Mouse (Mus musculus): ENCODE data around the gene Cped1.

DNA sequence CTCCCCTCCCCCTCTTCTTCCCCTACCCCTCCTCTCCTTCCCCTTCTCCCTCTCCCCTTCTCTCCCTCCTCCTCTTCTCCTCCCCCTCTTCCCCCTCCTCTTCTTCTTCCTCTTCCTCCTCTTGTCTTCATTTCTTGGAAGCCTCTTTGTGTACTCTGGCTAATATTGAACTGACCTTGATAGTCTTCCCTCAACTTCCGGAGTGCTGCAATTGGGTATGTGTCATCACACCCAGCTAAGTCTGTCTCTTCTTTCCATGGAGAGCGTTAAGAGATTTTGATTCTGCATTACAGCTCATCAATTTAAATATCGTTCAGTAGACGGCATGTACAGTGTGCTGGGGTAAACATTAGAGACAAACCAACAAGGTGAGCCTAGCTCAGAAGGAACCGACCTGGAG is 26.4 kb downstream of the Cped1 start:
- TF ChIP-seq POLR2A (IDR thresholded peaks at IDR 0.05; ENCODE audit: extremely low read depth, insufficient read depth, low read length) (no peak), CTCF (IDR thresholded peaks at IDR 0.05; ENCODE audit: extremely low read depth, insufficient read depth, low read length) (no peak)
